Mouse (Mus musculus) embryonic facial prominence, embryonic 15.5 days (tissue): ENCODE measurements at regions not wholly inside any gene's neighbourhood (a gene's known extent, or its start where the extent isn't known, plus 50 kb on each side); places are given as distances from the start of the nearest gene placed in this dataset.

Experiments
- ATAC-seq: fragments of 200-750 bp; cut with Nextera tagmentation; 2 replicates; pipeline ENCODE4 v1.8.0; 2017; ENCODE audit warnings: low read depth, moderate TSS enrichment; ENCODE audit not compliant: insufficient number of reproducible peaks, low FRiP score, low TSS enrichment
- H3K27ac ChIP-seq: fragments of 300-500 bp; sonication (generic); replicated peaks from 2 replicates; pipeline ENCODE4 v1.5.1; 2015; ENCODE audit warnings: mild to moderate bottlenecking, inconsistent platforms
- H3K27me3 ChIP-seq: fragments of 300-500 bp; sonication (generic); 2 replicates; pipeline ENCODE4 v1.6.1; 2015; ENCODE audit warnings: inconsistent platforms
- H3K36me3 ChIP-seq: fragments of 300-500 bp; sonication (generic); 2 replicates; pipeline ENCODE4 v1.6.1; 2015; ENCODE audit warnings: mild to moderate bottlenecking, inconsistent platforms
- H3K4me1 ChIP-seq: fragments of 300-500 bp; sonication (generic); 2 replicates; pipeline ENCODE4 v1.6.1; 2015; ENCODE audit warnings: inconsistent platforms
- H3K4me2 ChIP-seq: fragments of 300-500 bp; sonication (generic); replicated peaks from 2 replicates; pipeline ENCODE4 v1.6.1; 2015; ENCODE audit warnings: mild to moderate bottlenecking, inconsistent platforms
- H3K4me3 ChIP-seq: fragments of 300-500 bp; sonication (generic); replicated peaks from 2 replicates; pipeline ENCODE4 v1.5.1; 2015; ENCODE audit warnings: mild to moderate bottlenecking, inconsistent platforms
- H3K9ac ChIP-seq: fragments of 300-500 bp; sonication (generic); 2 replicates; pipeline ENCODE4 v1.6.1; 2015; ENCODE audit warnings: inconsistent platforms
- H3K9me3 ChIP-seq: fragments of 300-500 bp; sonication (generic); replicated peaks from 2 replicates; pipeline ENCODE4 v1.6.1; 2016; ENCODE audit warnings: inconsistent platforms
- WGBS: fragments of 180-500 bp; shearing (Covaris S2); methylation state at CpG from one replicate; pipeline ENCODE4 v1.1.7; 2015; 5-methylcytosine and 5-hydroxymethylcytosine counted together

- no peaks in the 10 kb centered on the region for H3K27me3 ChIP-seq
- H3K9ac ChIP-seq = no peak overlapping the region
- no peak for ATAC-seq
- WGBS = 43% methylated on average over 4 of the region's 4 CpGs
- H3K36me3 ChIP-seq = no peaks in the 10 kb centered on the region
- H3K4me2 ChIP-seq = no peak overlapping the region
- no peaks in the 10 kb centered on the region for H3K4me1 ChIP-seq
- no peak overlapping the region for H3K4me3 ChIP-seq
- no peak overlapping the region for H3K27ac ChIP-seq
- no peaks in the 10 kb centered on the region for H3K9me3 ChIP-seq
Measured at GRCm38 (mm10) chr17:66262681-66263240, 139.4 kb downstream of the Ddx11 start.

GRCm38 (mm10) chr17:66263405-66263804 is 140.1 kb downstream of the Ddx11 start:
- H3K9me3 ChIP-seq = no peaks in the 10 kb centered on the region
- H3K27me3 ChIP-seq = no peaks in the 10 kb centered on the region
- 90% methylated on average over 4 of the region's 4 CpGs for WGBS
- no peak overlapping the region for H3K4me3 ChIP-seq
- no peak overlapping the region for H3K9ac ChIP-seq
- no peak overlapping the region for H3K27ac ChIP-seq
- no peak overlapping the region for H3K4me2 ChIP-seq
- ATAC-seq = no peak
- H3K36me3 ChIP-seq = no peaks in the 10 kb centered on the region
- peaks cover 3% of the 10 kb centered on the region for H3K4me1 ChIP-seq

GRCm38 (mm10) chr17:66266803-66267202 is 143.5 kb downstream of the Ddx11 start:
- no peaks in the 10 kb centered on the region for H3K27me3 ChIP-seq
- 80% methylated on average over 5 of the region's 5 CpGs for WGBS
- no peaks in the 10 kb centered on the region for H3K9me3 ChIP-seq
- no peak overlapping the region for H3K27ac ChIP-seq
- H3K4me2 ChIP-seq = no peak overlapping the region
- peaks cover 17% of the 10 kb centered on the region for H3K4me1 ChIP-seq
- no peak overlapping the region for H3K4me3 ChIP-seq
- ATAC-seq = no peak
- H3K9ac ChIP-seq = no peak overlapping the region
- H3K36me3 ChIP-seq = no peaks in the 10 kb centered on the region

- Histone ChIP-seq H3K4me2 (no peak overlapping the region), H3K4me3 (no peak overlapping the region), H3K36me3 (no peaks in the 10 kb centered on the region), H3K9ac (no peak overlapping the region), H3K9me3 (no peaks in the 10 kb centered on the region), H3K27ac (no peak overlapping the region), H3K4me1 (peaks cover 17% of the 10 kb centered on the region), H3K27me3 (no peaks in the 10 kb centered on the region)
- no peak for ATAC-seq
- WGBS = 51% methylated on average over 6 of the region's 6 CpGs
Measured at GRCm38 (mm10) chr17:66267831-66268230, 144.5 kb downstream of the Ddx11 start.

GRCm38 (mm10) chr17:66269567-66269966 is 146.2 kb downstream of the Ddx11 start:
- no peaks in the 10 kb centered on the region for H3K27me3 ChIP-seq
- H3K9ac ChIP-seq = no peak overlapping the region
- 49% methylated on average over 6 of the region's 6 CpGs for WGBS
- peaks cover 17% of the 10 kb centered on the region for H3K4me1 ChIP-seq
- no peaks in the 10 kb centered on the region for H3K9me3 ChIP-seq
- H3K4me3 ChIP-seq = no peak overlapping the region
- H3K4me2 ChIP-seq = no peak overlapping the region
- ATAC-seq = no peak
- H3K27ac ChIP-seq = no peak overlapping the region
- H3K36me3 ChIP-seq = no peaks in the 10 kb centered on the region

- no peak overlapping the region for H3K27ac ChIP-seq
- H3K36me3 ChIP-seq = no peaks in the 10 kb centered on the region
- no peak overlapping the region for H3K4me2 ChIP-seq
- WGBS = 78% methylated on average over 7 of the region's 7 CpGs
- no peak overlapping the region for H3K9ac ChIP-seq
- peaks cover 20% of the 10 kb centered on the region for H3K4me1 ChIP-seq
- no peak overlapping the region for H3K4me3 ChIP-seq
- no peaks in the 10 kb centered on the region for H3K27me3 ChIP-seq
- no peak for ATAC-seq
- no peaks in the 10 kb centered on the region for H3K9me3 ChIP-seq
Measured at GRCm38 (mm10) chr17:66271906-66272305, 148.6 kb downstream of the Ddx11 start.

- no peak overlapping the region for H3K9ac ChIP-seq
- ATAC-seq = peak; percentile 70
- no peaks in the 10 kb centered on the region for H3K36me3 ChIP-seq
- H3K9me3 ChIP-seq = no peaks in the 10 kb centered on the region
- H3K4me2 ChIP-seq = peak overlapping the region; percentile 19
- no peak overlapping the region for H3K4me3 ChIP-seq
- H3K27ac ChIP-seq = peak overlapping the region; percentile 45
- H3K27me3 ChIP-seq = no peaks in the 10 kb centered on the region
- 31% methylated on average over 13 of the region's 13 CpGs for WGBS
- peaks cover 15% of the 10 kb centered on the region for H3K4me1 ChIP-seq
Measured at GRCm38 (mm10) chr17:66276778-66277177, 153.5 kb downstream of the Ddx11 start.

- Histone ChIP-seq H3K4me2 (no peak overlapping the region), H3K27me3 (no peaks in the 10 kb centered on the region), H3K4me1 (peaks cover 15% of the 10 kb centered on the region), H3K36me3 (no peaks in the 10 kb centered on the region), H3K4me3 (no peak overlapping the region), H3K9ac (no peak overlapping the region), H3K9me3 (no peaks in the 10 kb centered on the region), H3K27ac (no peak overlapping the region)
- ATAC-seq = no peak
- WGBS = 66% methylated on average over 5 of the region's 5 CpGs
Measured at GRCm38 (mm10) chr17:66278037-66278436, 154.7 kb downstream of the Ddx11 start.

- Histone ChIP-seq H3K9me3 (no peaks in the 10 kb centered on the region), H3K36me3 (no peaks in the 10 kb centered on the region), H3K4me3 (no peak overlapping the region), H3K9ac (no peak overlapping the region), H3K27me3 (no peaks in the 10 kb centered on the region), H3K27ac (no peak overlapping the region), H3K4me2 (no peak overlapping the region), H3K4me1 (no peaks in the 10 kb centered on the region)
- 89% methylated on average over 10 of the region's 10 CpGs for WGBS
- no peak for ATAC-seq
Measured at GRCm38 (mm10) chr17:66285295-66285694, 162.0 kb downstream of the Ddx11 start.
